Mouse (Mus musculus) CD4-positive helper T cell, adult 2 months (primary cell): ENCODE results near the gene Cacnb4.
A peak's percentile ranks its signal among the peaks of the same experiment; 100 is the strongest.

Source experiments
- DNase-seq: peaks from one replicate; pipeline ENCODE4 v3.0.0-alpha.2; 2012; ENCODE audit warnings: low read depth, missing footprints, low spot score

The Cacnb4 gene

GRCm38 (mm10) chr2:52423611-52424247 lies 252.9 kb downstream of the Cacnb4 start:
- peak; percentile 14 for DNase-seq

GRCm38 (mm10) chr2:52422871-52423610 lies 253.6 kb downstream of the Cacnb4 start:
- DNase-seq = no peak

GRCm38 (mm10) chr2:52421197-52421596 lies 255.4 kb downstream of the Cacnb4 start:
- peak; percentile 37 for DNase-seq

GRCm38 (mm10) chr2:52420001-52420710 lies 256.5 kb downstream of the Cacnb4 start:
- DNase-seq = no peak

GRCm38 (mm10) chr2:52419295-52419694 lies 257.3 kb downstream of the Cacnb4 start:
- no peak for DNase-seq

- DNase-seq = no peak
Measured at GRCm38 (mm10) chr2:52412524-52413037, 264.1 kb downstream of the Cacnb4 start.

GRCm38 (mm10) chr2:52406480-52406879 lies 270.2 kb downstream of the Cacnb4 start:
- peak; percentile 57 for DNase-seq

GRCm38 (mm10) chr2:52405238-52405637 lies 271.4 kb downstream of the Cacnb4 start:
- no peak for DNase-seq

GRCm38 (mm10) chr2:52394529-52394928 lies 282.1 kb downstream of the Cacnb4 start:
- no peak for DNase-seq

- DNase-seq = no peak
Measured at GRCm38 (mm10) chr2:52390415-52390975, 286.1 kb downstream of the Cacnb4 start.

GRCm38 (mm10) chr2:52389975-52390374 lies 286.7 kb downstream of the Cacnb4 start:
- no peak for DNase-seq

GRCm38 (mm10) chr2:52386451-52386850 lies 290.2 kb downstream of the Cacnb4 start:
- DNase-seq = no peak

GRCm38 (mm10) chr2:52386037-52386436 lies 290.6 kb downstream of the Cacnb4 start:
- DNase-seq = no peak

GRCm38 (mm10) chr2:52378848-52379261 lies 297.8 kb downstream of the Cacnb4 start:
- peak; percentile 69 for DNase-seq

GRCm38 (mm10) chr2:52378448-52378804 lies 298.2 kb downstream of the Cacnb4 start, which contains the start of gene Neb:
Gene Neb (minus strand): TSS chr2:52378474.
- DNase-seq = peak; percentile 46
